Mouse (Mus musculus) megakaryocyte progenitor cell, adult 5-6 weeks (primary cell): ENCODE measurements around the gene Dusp6. TPM values are rescaled to one million over a fixed set of nuclear protein-coding genes. Genes with fewer than 3 reads are reported as not detected.

Experiments used
- ATAC-seq: replicated peaks from 2 replicates; pipeline ENCODE4 v1.8.0; 2016; ENCODE audit warnings: mild to moderate bottlenecking, moderate TSS enrichment, inconsistent platforms; ENCODE audit not compliant: poor library complexity
- total RNA-seq, 2 experiments: library from RNA; stranded (forward) in 1 of 2; stranded (reverse) in 1 of 2; fragments of 157-497, 149-512 nt in 1 of 2; fragments of 200-1000 nt in 1 of 2; gene quantifications; 2 replicates each; pipeline versions ENCODE4 v1.2.3 to v1.2.4; 2015 to 2017

The Dusp6 gene
- total RNA-seq, 2 experiments from 2014 or later: 19.9 to 24.7 TPM

DNA sequence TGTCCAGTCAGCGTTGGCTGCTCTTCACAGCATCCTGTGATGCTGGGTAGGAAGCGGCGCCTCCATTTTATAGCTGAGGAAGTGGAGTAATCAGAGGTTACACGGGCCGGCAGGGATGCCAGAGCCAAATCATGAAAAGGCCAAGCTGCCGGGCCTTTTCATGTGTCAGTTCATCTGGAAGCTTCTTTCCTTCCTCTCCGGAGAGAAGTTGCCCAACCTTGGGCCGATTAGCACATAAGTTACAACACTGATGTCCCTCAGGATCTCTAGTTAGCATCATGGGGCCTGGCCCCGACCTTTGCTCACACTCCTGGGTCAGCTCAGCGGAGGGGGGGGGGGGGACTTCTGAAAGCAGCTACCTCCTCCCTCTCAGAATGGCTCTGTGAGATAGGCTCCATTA, 7.4 kb downstream of the Dusp6 start:
- peak; percentile 78 for ATAC-seq

- ATAC-seq: no peak
Measured at GRCm38 (mm10) chr10:99271016-99271415, 8.0 kb downstream of the Dusp6 start.

GRCm38 (mm10) chr10:99273006-99273405, 10.0 kb downstream of the Dusp6 start:
- ATAC-seq: no peak

DNA sequence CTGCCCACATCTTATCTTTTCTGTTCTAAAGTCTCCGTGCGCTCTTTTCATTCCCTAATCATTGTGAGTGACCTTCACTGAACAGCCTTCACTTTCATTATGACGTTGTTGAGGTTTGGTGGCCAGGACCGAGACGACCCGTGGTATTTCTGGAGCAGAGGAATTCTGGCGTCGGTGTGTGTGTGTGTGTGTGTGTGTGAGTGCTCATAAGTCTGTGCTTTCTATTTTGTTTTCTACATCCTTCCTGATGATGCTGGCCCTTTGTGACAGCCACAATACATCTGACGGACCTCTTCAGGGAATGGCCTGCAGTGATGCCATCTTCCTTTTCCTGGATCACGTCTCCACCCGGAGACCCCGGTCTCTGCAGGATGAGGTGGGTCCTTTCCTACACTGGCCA, 11.6 kb downstream of the Dusp6 start:
- no peak for ATAC-seq

GRCm38 (mm10) chr10:99279067-99279880, 16.2 kb downstream of the Dusp6 start:
- no peak for ATAC-seq

GRCm38 (mm10) chr10:99283981-99284385, 21.0 kb downstream of the Dusp6 start:
- no peak for ATAC-seq

DNA sequence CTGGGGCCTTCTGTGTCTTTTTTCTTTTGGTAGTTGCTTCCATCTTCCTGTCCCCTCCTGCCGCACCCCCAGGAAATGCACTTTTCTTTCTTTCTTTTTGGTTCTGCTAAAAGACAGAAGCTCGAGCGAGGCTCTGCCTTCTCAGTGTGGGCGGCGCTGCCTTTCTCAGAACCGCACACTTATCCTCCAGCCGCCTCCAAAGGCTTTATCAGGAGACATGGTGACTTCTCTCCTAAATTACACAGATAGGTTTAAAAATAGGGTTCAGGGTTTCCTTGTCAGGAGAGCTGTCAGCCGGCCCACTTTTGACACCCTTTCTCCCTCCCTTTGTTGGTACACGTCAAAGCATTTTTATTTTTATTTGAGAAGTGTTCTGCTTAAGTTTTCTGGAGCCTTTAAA, 21.9 kb downstream of the Dusp6 start:
- peak; percentile 68 for ATAC-seq

GRCm38 (mm10) chr10:99285759-99286158, 22.7 kb downstream of the Dusp6 start:
- no peak for ATAC-seq

DNA sequence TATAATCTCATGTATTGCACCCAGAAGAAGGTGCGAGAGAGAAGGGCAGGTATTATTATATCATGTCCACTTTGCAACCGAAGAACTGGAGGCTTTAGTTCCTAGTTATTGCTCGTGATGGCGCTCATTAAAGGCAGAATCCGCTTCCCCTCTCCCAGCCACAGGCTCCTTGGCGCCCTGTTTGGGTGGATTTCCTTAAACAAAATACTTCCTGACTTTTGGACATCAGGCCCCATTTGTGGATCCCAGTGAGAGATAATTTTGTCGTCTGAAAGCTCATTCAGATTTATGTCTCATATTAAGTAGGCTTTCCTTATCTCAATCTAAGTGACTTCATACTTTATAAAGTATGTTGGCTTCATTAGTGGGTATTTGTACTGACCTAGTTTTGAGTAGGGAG, 23.2 kb downstream of the Dusp6 start:
- no peak for ATAC-seq

- ATAC-seq: peak; percentile 28; the same call in 1 of the 2 replicates
Measured at GRCm38 (mm10) chr10:99286787-99287186, 23.8 kb downstream of the Dusp6 start.

DNA sequence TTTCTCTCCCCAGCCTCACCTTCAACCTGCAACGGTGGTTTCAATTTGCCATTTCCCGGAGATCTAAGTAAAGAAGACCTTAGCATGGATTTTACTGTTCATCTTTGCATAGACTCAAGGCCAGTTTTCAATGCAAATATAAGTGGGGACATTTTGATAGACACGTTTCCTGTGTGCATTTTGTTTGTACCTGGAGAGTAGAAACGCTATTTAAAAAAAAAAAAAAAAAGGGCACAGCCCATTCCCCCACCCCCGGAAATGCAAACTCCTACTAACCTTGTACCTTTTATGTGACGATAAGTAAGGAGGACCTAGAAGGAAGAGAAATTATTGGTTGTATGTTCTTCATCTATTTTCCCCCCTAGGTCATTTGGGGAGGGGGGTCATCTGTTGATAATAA, 24.2 kb downstream of the Dusp6 start:
- ATAC-seq: no peak

- ATAC-seq: no peak
Measured at GRCm38 (mm10) chr10:99289176-99289575, 26.1 kb downstream of the Dusp6 start.

GRCm38 (mm10) chr10:99293111-99293640, 30.1 kb downstream of the Dusp6 start:
- ATAC-seq: no peak

GRCm38 (mm10) chr10:99297721-99298120, 34.7 kb downstream of the Dusp6 start:
- no peak for ATAC-seq

- peak; percentile 50 for ATAC-seq
Measured at GRCm38 (mm10) chr10:99298328-99299295, 35.6 kb downstream of the Dusp6 start.

- no peak for ATAC-seq
Measured at GRCm38 (mm10) chr10:99299303-99299702, 36.3 kb downstream of the Dusp6 start.

DNA sequence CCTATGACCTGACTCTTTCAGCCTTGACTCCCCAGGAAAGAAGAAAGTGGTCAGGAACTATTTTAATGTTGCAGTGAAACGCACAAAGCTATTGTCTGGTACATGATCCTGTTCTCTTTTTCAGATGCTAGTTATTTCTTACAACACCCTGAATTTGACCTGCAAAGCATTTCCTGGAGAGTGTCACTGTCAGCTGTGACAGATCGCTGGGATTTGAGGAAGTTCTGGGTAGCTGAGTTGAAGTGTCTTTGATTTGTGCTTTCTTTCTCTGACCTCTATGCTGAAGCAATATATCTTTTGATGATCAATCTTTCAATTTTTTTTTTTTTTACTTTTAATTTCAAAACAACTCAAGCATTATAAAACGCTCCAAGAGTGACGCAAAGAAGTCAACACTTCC, 39.0 kb downstream of the Dusp6 start:
- ATAC-seq: peak; percentile 91

DNA sequence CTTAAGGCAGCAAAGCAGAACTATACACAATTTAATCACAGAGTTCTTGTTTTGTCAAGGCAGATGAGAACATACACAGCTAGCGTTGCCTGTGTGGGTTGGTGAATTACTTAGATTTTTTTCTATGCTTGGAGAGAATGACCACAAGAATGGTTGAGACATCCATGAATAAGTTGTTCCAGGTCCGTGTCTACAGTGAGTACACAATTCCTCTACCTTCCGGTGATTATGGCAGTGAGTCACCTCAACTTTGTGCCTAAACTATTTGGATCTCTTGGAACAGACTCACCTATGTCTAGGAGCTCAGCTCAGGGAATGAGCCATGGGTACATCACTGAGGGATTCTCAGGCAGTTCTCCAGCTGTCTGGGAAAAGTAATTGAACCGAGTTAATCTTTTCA, 45.8 kb downstream of the Dusp6 start:
- no peak for ATAC-seq

DNA sequence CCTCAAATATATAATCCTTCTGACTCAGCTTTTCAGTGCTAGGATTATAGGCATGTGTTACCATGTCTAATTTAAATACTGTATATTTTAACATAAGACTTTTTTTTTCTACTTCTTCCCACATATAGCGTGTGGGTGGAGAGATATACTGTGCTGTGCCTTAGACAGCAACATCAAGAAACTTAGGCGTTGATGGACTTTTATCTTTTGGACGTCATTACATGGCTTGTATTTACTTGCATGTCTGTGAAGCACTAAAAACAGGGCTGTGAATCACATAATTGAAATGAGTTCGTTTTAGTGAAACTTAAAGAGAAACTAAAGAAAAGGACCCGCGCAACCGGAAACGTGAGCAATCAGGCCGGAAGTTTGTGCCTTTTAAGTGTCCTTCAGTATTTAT, 46.6 kb downstream of the Dusp6 start:
- no peak for ATAC-seq

DNA sequence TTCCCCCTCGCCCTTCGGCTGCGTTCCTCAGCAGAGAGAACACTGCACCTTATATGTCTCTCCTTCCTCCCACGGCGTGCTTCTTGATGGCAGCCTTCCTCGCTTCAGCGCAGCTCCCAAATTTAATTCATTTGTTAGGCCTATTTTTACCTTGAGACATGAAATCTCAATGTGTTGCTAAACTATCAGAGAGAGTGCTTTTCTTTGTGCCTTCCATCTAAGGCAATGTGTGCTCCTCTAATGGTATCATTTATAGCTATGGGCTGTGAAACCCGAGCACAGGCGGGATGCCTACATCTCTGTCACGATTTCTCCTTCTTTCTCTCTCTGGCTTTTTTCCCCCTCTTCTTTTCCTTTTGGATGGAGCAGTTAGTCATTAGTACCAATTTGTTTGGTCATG, 47.2 kb downstream of the Dusp6 start:
- ATAC-seq: no peak

GRCm38 (mm10) chr10:99311956-99312355, 48.9 kb downstream of the Dusp6 start:
- ATAC-seq: peak; percentile 85

- no peak for ATAC-seq
Measured at GRCm38 (mm10) chr10:99314366-99314765, 51.3 kb downstream of the Dusp6 start.
